Mouse (Mus musculus) kidney, adult 2 months (tissue): Measurements from ENCODE around the gene Scamp3. TPM values are rescaled to one million over a fixed set of nuclear protein-coding genes. Genes with fewer than 3 reads are reported as not detected.
A peak's percentile ranks its signal among the peaks of the same experiment; 100 is the strongest.

Source experiments
- DNase-seq: peaks from one replicate; pipeline ENCODE4 v3.0.0; 2021
- H3K27ac ChIP-seq: fragments of 200-500 bp; 2 replicates; pipeline ENCODE4 v1.5.1; 2012; ENCODE audit warnings: low read depth, low read length, control low read depth, inconsistent platforms; ENCODE audit not compliant: insufficient read depth
- H3K27me3 ChIP-seq: fragments of 200-500 bp; replicated peaks from 2 replicates; pipeline ENCODE4 v1.6.1; 2012; ENCODE audit warnings: mild to moderate bottlenecking, moderate library complexity, low read length, inconsistent platforms; ENCODE audit not compliant: control insufficient read depth, insufficient read depth
- H3K36me3 ChIP-seq: fragments of 200-500 bp; 2 replicates; pipeline ENCODE4 v1.6.1; 2012; ENCODE audit warnings: mild to moderate bottlenecking, moderate library complexity, low read length, inconsistent platforms; ENCODE audit not compliant: control insufficient read depth, insufficient read depth
- H3K4me1 ChIP-seq: fragments of 200-500 bp; 2 replicates; pipeline ENCODE4 v1.6.1; 2011; ENCODE audit warnings: low read length; ENCODE audit not compliant: control insufficient read depth, insufficient read depth
- H3K4me3 ChIP-seq: fragments of 200-500 bp; 2 replicates; pipeline ENCODE4 v1.5.1; 2011; ENCODE audit warnings: mild to moderate bottlenecking, low read depth, low read length, control low read depth; ENCODE audit not compliant: insufficient read depth
- CTCF ChIP-seq: fragments of 200-500 bp; conservative IDR thresholded peaks from 2 replicates; pipeline ENCODE4 v1.5.1; 2011; ENCODE audit warnings: low read depth, mild to moderate bottlenecking, control low read depth, low read length, moderate library complexity, mixed read lengths; ENCODE audit not compliant: insufficient read depth, insufficient read length
- POLR2A ChIP-seq: fragments of 200-500 bp; IDR thresholded peaks from one replicate; pipeline ENCODE4 v1.6.1; 2011; ENCODE audit warnings: low read depth, low read length, control low read depth
- WGBS: fragments of 180-500 bp; shearing (Covaris S2); methylation state at CpG from one replicate; pipeline ENCODE4 v1.1.7; 2018; 5-methylcytosine and 5-hydroxymethylcytosine counted together
- polyA plus RNA-seq: library from polyadenylated mRNA; depleted of rRNA; stranded (reverse); fragments of >200 nt; gene quantifications from 2 replicates; pipeline ENCODE4 v1.2.3, GENCODE M21; 2012; rRNA removed

Scamp3 gene
- 138 and 141 TPM in 2 replicates for polyA plus RNA-seq

- Histone ChIP-seq H3K27ac (peak within 1 kb of the TSS; percentile 71), H3K36me3 (peaks cover 2% of the 10 kb centered on the region), H3K4me1 (peaks cover 4% of the 10 kb centered on the region), H3K4me3 (peak within 1 kb of the TSS; percentile 90), H3K27me3 (no peaks in the 10 kb centered on the region)
- DNase-seq, result peak; percentile 97
- TF ChIP-seq POLR2A (peak; percentile 30), CTCF (no peak)
- WGBS, result under 1% methylated on average over 43 of the region's 43 CpGs
These were observed at the start of gene Scamp3 for GRCm38 (mm10) chr3:89177242-89178106. Scamp3 (plus strand) TSS chr3:89177473.

GRCm38 (mm10) chr3:89129908-89130307 is 47.4 kb upstream of the Scamp3 start:
- Histone ChIP-seq H3K27ac (no peak overlapping the region), H3K27me3 (no peaks in the 10 kb centered on the region), H3K4me1 (0 out of 2 replicates have a peak, but pooled peaks cover 3% of the 10 kb centered on the region), H3K36me3 (no peaks in the 10 kb centered on the region), H3K4me3 (no peak overlapping the region)
- no peak for DNase-seq
- WGBS, result 77% methylated on average over 3 of the region's 3 CpGs
- TF ChIP-seq CTCF (no peak), POLR2A (no peak)

- Histone ChIP-seq H3K4me1 (peaks cover 3% of the 10 kb centered on the region; the same call in 1 of the 2 replicates), H3K27ac (no peak overlapping the region), H3K4me3 (no peak overlapping the region), H3K36me3 (no peaks in the 10 kb centered on the region), H3K27me3 (no peaks in the 10 kb centered on the region)
- DNase-seq, result no peak
- TF ChIP-seq POLR2A, result no peak
- no peak for TF ChIP-seq CTCF
- 52% methylated on average over 4 of the region's 4 CpGs for WGBS
These were observed 45.5 kb upstream of the Scamp3 start for GRCm38 (mm10) chr3:89131816-89132215.

GRCm38 (mm10) chr3:89132285-89133062 is 44.8 kb upstream of the Scamp3 start:
- H3K4me3 ChIP-seq, result no peak overlapping the region
- no peak overlapping the region for H3K27ac ChIP-seq
- H3K36me3 ChIP-seq, result no peaks in the 10 kb centered on the region
- no peaks in the 10 kb centered on the region for H3K27me3 ChIP-seq
- no peak for DNase-seq
- TF ChIP-seq POLR2A (no peak), CTCF (peak; percentile 43)
- peaks cover 3% of the 10 kb centered on the region; the same call in 1 of the 2 replicates for H3K4me1 ChIP-seq
- 21% methylated on average over 29 of the region's 30 CpGs for WGBS

- H3K27me3 ChIP-seq, result no peaks in the 10 kb centered on the region
- H3K27ac ChIP-seq, result no peak overlapping the region
- H3K36me3 ChIP-seq, result no peaks in the 10 kb centered on the region
- TF ChIP-seq CTCF, result no peak
- TF ChIP-seq POLR2A, result no peak
- H3K4me1 ChIP-seq, result peaks cover 3% of the 10 kb centered on the region; the same call in 1 of the 2 replicates
- WGBS, result 88% methylated on average over 7 of the region's 7 CpGs
- DNase-seq, result no peak
- no peak overlapping the region for H3K4me3 ChIP-seq
These were observed 44.2 kb upstream of the Scamp3 start for GRCm38 (mm10) chr3:89133063-89133450.

GRCm38 (mm10) chr3:89133752-89134151 is 43.5 kb upstream of the Scamp3 start:
- H3K27me3 ChIP-seq, result no peaks in the 10 kb centered on the region
- H3K27ac ChIP-seq, result no peak overlapping the region
- no peak overlapping the region for H3K4me3 ChIP-seq
- TF ChIP-seq CTCF (no peak), POLR2A (no peak)
- WGBS, result 83% methylated on average over 1 of the region's 1 CpGs
- no peak for DNase-seq
- no peaks in the 10 kb centered on the region for H3K36me3 ChIP-seq
- H3K4me1 ChIP-seq, result peaks cover 3% of the 10 kb centered on the region; the same call in 1 of the 2 replicates
